Mouse (Mus musculus) hindbrain, postnatal 0 days (tissue): Measurements from ENCODE around the gene Gm21988. TPM values are rescaled to one million over a fixed set of nuclear protein-coding genes. Genes with fewer than 3 reads are reported as not detected.
A peak's percentile ranks its signal among the peaks of the same experiment; 100 is the strongest.

Experiments
- ATAC-seq: fragments of 200-750 bp; cut with Nextera tagmentation; 2 replicates; pipeline ENCODE4 v1.8.0; 2017; ENCODE audit warnings: mild to moderate bottlenecking, moderate TSS enrichment, moderate library complexity
- DNase-seq: peaks from one replicate; pipeline ENCODE4 v3.0.0-alpha.2; 2015; ENCODE audit warnings: low spot score
- H3K27ac ChIP-seq: fragments of 300-500 bp; sonication (generic); 2 replicates; pipeline ENCODE4 v1.5.1; 2014; ENCODE audit warnings: mild to moderate bottlenecking
- H3K27me3 ChIP-seq: fragments of 300-500 bp; sonication (generic); 2 replicates; pipeline ENCODE4 v1.6.1; 2014; ENCODE audit warnings: low read length, mixed read lengths; ENCODE audit not compliant: insufficient read depth
- H3K36me3 ChIP-seq: fragments of 300-500 bp; sonication (generic); 2 replicates; pipeline ENCODE4 v1.6.1; 2014; ENCODE audit warnings: low read length, mixed read lengths; ENCODE audit not compliant: insufficient read depth
- H3K4me1 ChIP-seq: fragments of 300-500 bp; sonication (generic); 2 replicates; pipeline ENCODE4 v1.6.1; 2014; ENCODE audit warnings: antibody characterized with exemption, low read length, mixed read lengths; ENCODE audit not compliant: insufficient read depth
- H3K4me2 ChIP-seq: fragments of 300-500 bp; sonication (generic); 2 replicates; pipeline ENCODE4 v1.6.1; 2014; ENCODE audit warnings: low read depth, mild to moderate bottlenecking, low read length, moderate library complexity, mixed read lengths
- H3K4me3 ChIP-seq: fragments of 300-500 bp; sonication (generic); 2 replicates; pipeline ENCODE4 v1.5.1; 2014; ENCODE audit warnings: low read length
- H3K9ac ChIP-seq: fragments of 300-500 bp; sonication (generic); replicated peaks from 2 replicates; pipeline ENCODE4 v1.6.1; 2014; ENCODE audit warnings: mild to moderate bottlenecking, low read length, moderate library complexity, mixed read lengths
- H3K9me3 ChIP-seq: fragments of 300-500 bp; sonication (generic); 2 replicates; pipeline ENCODE4 v1.6.1; 2016; ENCODE audit warnings: low read length, mixed read lengths
- CTCF ChIP-seq: IDR thresholded peaks from 2 replicates; pipeline ENCODE4 v1.5.1; 2016; ENCODE audit warnings: antibody characterized with exemption, control low read depth, low read depth
- WGBS: fragments of 180-500 bp; shearing (Covaris S2); extraction: QIAGEN DNeasy Blood & Tissue Kit; methylation state at CpG from one replicate; pipeline ENCODE4 v1.1.7; 2014; 5-methylcytosine and 5-hydroxymethylcytosine counted together
- polyA plus RNA-seq: library from polyadenylated mRNA; unstranded; fragments of >200 nt; fragmentation: Nextera tagmentation; extraction: Ambion mirVana; gene quantifications from 2 replicates; pipeline ENCODE4 v1.2.1, GENCODE M21; 2015
- total RNA-seq: library from RNA; depleted of rRNA; stranded (reverse); fragments of >200 nt; gene quantifications from 2 replicates; pipeline ENCODE4 v1.2.3, GENCODE M21; 2014

Gm21988 gene
- total and polyA plus RNA-seq, 2 experiments from 2014 or later, result 2.8 to 14.2 TPM

DNA sequence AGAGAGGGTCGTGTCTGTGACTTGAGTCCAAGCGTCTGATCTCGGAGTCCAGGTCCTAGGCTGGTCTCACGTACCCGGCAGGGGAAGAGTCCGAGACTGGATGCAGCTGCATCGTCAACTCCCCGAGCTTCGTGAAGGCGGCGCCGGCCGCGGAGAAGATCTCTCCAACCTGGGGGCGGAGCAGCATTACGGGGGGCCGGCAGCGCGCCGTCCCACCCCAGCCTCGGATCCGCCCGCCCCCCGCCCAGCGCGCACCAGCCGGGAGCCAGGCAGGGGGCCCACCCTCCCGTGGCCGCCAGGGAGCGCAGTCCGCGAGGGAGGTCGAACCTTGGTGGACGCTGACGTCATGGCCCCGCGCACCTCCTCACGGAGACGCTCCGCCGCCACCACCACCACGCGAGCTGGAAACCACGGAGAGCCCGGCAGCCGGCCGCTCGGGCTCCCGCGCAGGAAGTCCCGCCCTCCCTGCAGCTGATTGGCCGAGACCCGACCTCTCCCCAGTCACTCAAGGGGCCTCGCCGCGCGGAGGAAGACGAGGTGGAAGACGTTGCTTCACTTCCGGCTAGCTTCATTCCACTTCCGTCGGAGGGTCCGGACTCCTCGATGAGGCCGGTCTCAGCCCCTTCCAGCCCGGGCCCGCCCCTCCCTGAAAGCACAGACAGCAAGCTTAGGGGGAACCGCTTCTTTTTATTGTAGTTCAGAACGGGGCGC lies 2.0 kb downstream of the Gm21988 start, which contains the start of gene 0610010K14Rik:
Gene 0610010K14Rik, minus strand, starts transcription at position 458 of the 711 bp plus-strand sequence.
- peak within 1 kb of the TSS; percentile 96 for H3K4me3 ChIP-seq
- H3K36me3 ChIP-seq, result peaks cover 14% of the 10 kb centered on the region; the same call in 1 of the 2 replicates
- H3K4me2 ChIP-seq, result peak within 1 kb of the TSS; percentile 90
- H3K9me3 ChIP-seq, result no peaks in the 10 kb centered on the region
- H3K9ac ChIP-seq, result peak within 1 kb of the TSS; percentile 92
- peak within 1 kb of the TSS; percentile 96 for H3K27ac ChIP-seq
- peaks cover 10% of the 10 kb centered on the region for H3K4me1 ChIP-seq
- H3K27me3 ChIP-seq, result no peaks in the 10 kb centered on the region
- peak; percentile 98 for DNase-seq
- ATAC-seq, result peak; percentile 94
- peak; percentile 26; the same call in 1 of the 2 replicates for TF ChIP-seq CTCF
- under 1% methylated on average over 55 of the region's 70 CpGs for WGBS

DNA sequence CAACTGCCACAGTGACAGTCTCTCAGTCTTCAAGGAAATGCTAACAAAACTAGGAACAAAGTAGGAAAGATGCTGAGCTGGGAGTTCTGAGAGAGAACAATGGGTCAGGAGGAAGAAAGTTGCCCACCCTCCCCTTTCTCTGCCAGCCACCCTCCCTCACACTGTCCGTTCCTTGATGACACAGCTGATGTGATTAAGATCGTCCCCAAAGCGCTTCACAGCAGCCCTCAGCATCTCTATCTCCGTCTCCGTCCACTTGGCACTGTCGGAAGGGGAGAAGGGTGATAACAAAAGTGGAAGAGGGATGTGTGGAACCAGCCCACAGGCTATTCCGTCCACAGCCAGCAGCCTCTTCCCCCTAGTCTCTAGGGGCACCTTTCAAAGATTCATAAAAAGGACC lies 2.9 kb downstream of the Gm21988 start:
- Histone ChIP-seq H3K36me3 (peaks cover 14% of the 10 kb centered on the region; the same call in 1 of the 2 replicates), H3K9ac (peak overlapping the region; percentile 84), H3K27me3 (no peaks in the 10 kb centered on the region), H3K27ac (peak overlapping the region; percentile 96), H3K9me3 (no peaks in the 10 kb centered on the region), H3K4me2 (peak overlapping the region; percentile 90), H3K4me3 (peak overlapping the region; percentile 96), H3K4me1 (peaks cover 10% of the 10 kb centered on the region)
- TF ChIP-seq CTCF, result no peak
- no peak for ATAC-seq
- 19% methylated on average over 7 of the region's 7 CpGs for WGBS
- DNase-seq, result no peak

DNA sequence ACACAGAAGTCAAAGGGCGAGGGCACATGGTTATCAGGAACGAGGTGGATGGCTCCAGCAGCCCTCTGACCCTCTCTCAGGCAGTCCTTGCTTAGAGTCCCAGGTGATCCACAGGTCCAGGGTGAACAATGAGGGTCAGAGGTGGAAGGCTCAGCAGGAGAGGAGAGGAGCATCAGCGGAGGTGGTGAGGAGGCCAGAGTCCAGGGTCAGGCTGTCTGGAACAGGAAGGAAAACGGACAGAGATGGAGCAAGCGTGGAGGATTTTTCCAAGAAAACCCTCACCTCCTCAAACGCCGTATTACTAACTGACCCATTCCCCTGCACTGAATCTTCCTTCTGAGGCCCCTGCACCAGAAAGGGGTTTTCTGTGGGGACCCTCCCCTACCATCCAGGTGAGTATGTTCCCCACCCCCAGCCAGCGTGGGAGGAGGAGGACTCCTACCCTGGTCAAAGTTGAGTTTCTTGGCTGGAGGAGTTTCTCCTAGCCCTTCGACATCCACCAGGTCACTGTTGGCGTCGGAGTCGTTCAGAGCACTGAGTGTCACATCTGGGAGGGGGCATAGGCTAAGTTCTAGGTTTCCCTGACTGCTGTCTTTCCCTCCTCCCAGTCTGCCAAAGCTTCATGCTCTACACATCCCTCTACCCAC lies 4.3 kb downstream of the Gm21988 start:
- ATAC-seq, result no peak
- TF ChIP-seq CTCF, result no peak
- Histone ChIP-seq H3K9me3 (no peaks in the 10 kb centered on the region), H3K36me3 (peaks cover 14% of the 10 kb centered on the region; the same call in 1 of the 2 replicates), H3K4me2 (no peak overlapping the region), H3K27ac (no peak overlapping the region), H3K27me3 (no peaks in the 10 kb centered on the region), H3K4me3 (no peak overlapping the region), H3K9ac (no peak overlapping the region), H3K4me1 (peaks cover 10% of the 10 kb centered on the region)
- 91% methylated on average over 12 of the region's 12 CpGs for WGBS
- no peak for DNase-seq

DNA sequence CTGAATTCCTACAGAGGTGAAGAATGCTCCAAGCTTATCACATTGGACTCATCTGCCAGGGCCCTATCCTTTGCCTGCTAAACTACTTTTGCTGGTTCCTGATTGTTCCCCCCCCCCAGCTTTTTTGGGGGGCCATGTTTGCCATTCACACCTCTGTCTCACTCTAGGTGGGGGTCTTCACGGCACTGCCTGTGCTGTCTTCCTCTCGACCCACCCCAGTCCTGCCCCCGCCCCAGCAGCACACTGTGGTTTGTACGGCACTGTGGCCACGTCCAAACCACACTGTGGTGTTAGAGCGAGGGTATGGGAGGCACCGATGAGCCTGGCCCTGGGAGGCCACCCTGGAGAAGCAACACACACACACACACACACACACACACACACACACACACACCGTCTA lies 5.1 kb downstream of the Gm21988 start:
- no peak for DNase-seq
- Histone ChIP-seq H3K9ac (no peak overlapping the region), H3K4me2 (0 out of 2 replicates have a peak overlapping the region, but pooled peaks have one; percentile 18), H3K27ac (no peak overlapping the region), H3K27me3 (0 out of 2 replicates have a peak, but pooled peaks cover 4% of the 10 kb centered on the region), H3K36me3 (peaks cover 14% of the 10 kb centered on the region; the same call in 1 of the 2 replicates), H3K9me3 (no peaks in the 10 kb centered on the region), H3K4me1 (peaks cover 10% of the 10 kb centered on the region), H3K4me3 (no peak overlapping the region)
- 81% methylated on average over 8 of the region's 8 CpGs for WGBS
- TF ChIP-seq CTCF, result no peak
- ATAC-seq, result no peak

DNA sequence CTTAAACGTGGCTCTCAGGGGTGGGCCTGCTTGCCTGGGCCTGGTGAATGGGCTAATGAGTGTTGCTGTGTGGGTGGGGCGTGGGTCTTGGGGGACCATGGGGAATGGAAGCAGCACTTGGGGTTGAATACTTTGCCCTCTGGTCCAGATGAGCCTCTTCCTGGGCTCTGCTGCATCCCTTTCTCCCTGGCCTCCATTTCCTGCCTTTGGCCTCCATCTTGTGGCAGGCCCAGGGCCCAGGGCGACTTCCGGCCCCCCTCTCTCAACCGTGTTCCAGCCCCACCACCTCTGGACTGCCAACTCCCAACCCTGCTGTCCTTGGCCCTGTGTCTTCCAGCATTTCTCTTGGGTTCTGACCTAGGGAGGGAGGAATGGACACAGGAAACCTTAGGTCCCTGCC lies 5.6 kb downstream of the Gm21988 start:
- DNase-seq (no peak), ATAC-seq (no peak)
- H3K36me3 ChIP-seq, result peaks cover 14% of the 10 kb centered on the region; the same call in 1 of the 2 replicates
- no peaks in the 10 kb centered on the region for H3K9me3 ChIP-seq
- 0 out of 2 replicates have a peak, but pooled peaks cover 6% of the 10 kb centered on the region for H3K27me3 ChIP-seq
- no peak overlapping the region for H3K4me3 ChIP-seq
- H3K27ac ChIP-seq, result no peak overlapping the region
- H3K9ac ChIP-seq, result no peak overlapping the region
- 48% methylated on average over 5 of the region's 5 CpGs for WGBS
- 0 out of 2 replicates have a peak overlapping the region, but pooled peaks have one; percentile 18 for H3K4me2 ChIP-seq
- peaks cover 10% of the 10 kb centered on the region for H3K4me1 ChIP-seq
- no peak for TF ChIP-seq CTCF

DNA sequence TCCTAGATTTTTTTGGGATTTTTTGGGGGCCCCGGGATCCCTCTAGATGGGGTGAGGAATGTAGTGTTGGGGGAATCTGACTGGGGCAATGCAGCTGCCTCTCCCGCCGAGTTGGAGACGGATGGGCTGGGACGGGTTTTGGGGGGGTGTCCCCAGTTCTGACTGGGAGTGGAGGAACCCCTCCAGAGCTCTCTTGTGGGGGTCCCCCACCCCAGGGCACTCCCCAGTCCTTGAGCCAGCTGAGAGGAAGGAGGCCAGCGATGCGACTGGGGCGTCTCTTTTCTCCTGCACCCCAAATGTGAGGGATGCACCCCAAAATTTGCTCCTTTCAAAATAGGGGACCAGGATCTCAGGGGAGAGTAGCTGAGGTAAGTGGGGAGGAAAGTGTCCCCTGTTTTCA lies 6.6 kb downstream of the Gm21988 start:
- DNase-seq, result no peak
- H3K27me3 ChIP-seq, result 0 out of 2 replicates have a peak, but pooled peaks cover 6% of the 10 kb centered on the region
- H3K4me3 ChIP-seq, result peak overlapping the region; percentile 42
- 29% methylated on average over 8 of the region's 8 CpGs for WGBS
- peaks cover 14% of the 10 kb centered on the region; the same call in 1 of the 2 replicates for H3K36me3 ChIP-seq
- H3K27ac ChIP-seq, result no peak overlapping the region
- no peaks in the 10 kb centered on the region for H3K9me3 ChIP-seq
- peaks cover 10% of the 10 kb centered on the region for H3K4me1 ChIP-seq
- H3K9ac ChIP-seq, result peak overlapping the region; percentile 61
- peak overlapping the region; percentile 61 for H3K4me2 ChIP-seq
- TF ChIP-seq CTCF, result no peak
- ATAC-seq, result no peak
